Mouse (Mus musculus) cerebellum, adult 2 months (tissue): Measurements from ENCODE around the gene Atg9b.

ENCODE experiments used
- CTCF ChIP-seq: fragments of 200-500 bp; IDR thresholded peaks from 2 replicates; pipeline ENCODE4 v1.5.1; 2011; ENCODE audit warnings: low read depth, mild to moderate bottlenecking, control low read depth, low read length, moderate library complexity, borderline replicate concordance; ENCODE audit not compliant: insufficient read depth
- POLR2A ChIP-seq: fragments of 200-500 bp; IDR thresholded peaks from 2 replicates; pipeline ENCODE4 v1.6.1; 2011; ENCODE audit warnings: low read length, control low read depth, borderline replicate concordance; ENCODE audit not compliant: insufficient read depth

DNA sequence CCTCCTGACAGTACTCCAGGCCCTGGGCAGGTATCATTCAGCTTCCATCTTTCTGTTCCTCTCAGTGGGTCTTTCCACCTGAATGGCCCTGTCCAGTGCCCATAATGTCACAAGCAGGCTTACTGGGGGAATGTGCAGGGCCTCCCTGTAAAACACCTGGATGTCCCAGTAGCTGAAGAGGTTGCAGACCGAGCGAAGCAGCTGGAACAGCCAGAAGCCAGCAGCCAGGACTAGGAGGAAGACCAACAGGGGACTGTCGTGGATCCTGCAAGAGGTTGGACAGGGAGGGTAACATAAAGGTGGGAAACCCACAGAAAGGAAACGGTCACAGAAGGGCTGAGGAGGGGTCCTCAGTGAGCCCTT lies 2.3 kb downstream of the Atg9b start:
- TF ChIP-seq POLR2A = no peak
- no peak for TF ChIP-seq CTCF
